Mouse (Mus musculus): ENCODE data around the gene Fntb.

Gene Fntb

DNA sequence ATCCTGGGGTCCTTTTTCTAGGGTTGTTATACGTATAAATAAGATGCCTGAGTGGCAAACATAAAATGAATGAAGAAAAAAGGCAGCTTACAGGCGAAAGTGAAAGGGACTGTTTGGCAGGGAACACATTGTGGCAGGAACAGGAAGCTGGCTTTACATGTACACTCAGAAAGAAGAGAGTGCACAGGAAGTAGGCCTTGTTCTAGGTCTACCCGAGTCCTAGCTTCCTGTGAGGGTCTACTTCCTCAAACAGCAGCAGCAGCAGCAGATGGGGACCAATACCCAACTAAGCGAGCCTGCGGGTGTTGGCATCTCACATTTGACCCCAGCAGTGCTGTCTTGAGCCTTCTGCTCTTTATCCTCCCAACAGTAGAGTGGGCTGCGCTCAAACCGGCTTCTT, 121.4 kb downstream of the Fntb start:
- DNase-seq (ENCODE audit: low read depth, low spot score): no peak

DNA sequence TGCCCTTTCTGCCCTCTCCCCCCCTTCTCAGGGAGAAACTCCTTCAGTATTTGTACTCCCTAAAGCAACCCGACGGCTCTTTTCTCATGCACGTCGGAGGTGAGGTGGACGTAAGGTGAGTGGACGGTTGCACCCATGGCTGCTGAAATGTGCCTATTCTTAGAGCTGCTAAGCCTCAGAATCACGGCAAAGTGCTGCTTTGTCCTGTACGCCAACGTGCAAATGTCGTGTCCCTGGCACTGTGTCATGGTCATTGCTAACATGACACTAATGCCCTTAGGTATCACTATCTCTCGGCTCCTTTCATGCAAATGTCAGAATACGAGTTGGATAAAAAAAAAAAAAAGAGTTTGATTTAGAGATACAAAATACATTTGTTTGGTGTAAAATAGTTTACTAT, 122.6 kb downstream of the Fntb start:
- DNase-seq (ENCODE audit: low read depth, low spot score): no peak

DNA sequence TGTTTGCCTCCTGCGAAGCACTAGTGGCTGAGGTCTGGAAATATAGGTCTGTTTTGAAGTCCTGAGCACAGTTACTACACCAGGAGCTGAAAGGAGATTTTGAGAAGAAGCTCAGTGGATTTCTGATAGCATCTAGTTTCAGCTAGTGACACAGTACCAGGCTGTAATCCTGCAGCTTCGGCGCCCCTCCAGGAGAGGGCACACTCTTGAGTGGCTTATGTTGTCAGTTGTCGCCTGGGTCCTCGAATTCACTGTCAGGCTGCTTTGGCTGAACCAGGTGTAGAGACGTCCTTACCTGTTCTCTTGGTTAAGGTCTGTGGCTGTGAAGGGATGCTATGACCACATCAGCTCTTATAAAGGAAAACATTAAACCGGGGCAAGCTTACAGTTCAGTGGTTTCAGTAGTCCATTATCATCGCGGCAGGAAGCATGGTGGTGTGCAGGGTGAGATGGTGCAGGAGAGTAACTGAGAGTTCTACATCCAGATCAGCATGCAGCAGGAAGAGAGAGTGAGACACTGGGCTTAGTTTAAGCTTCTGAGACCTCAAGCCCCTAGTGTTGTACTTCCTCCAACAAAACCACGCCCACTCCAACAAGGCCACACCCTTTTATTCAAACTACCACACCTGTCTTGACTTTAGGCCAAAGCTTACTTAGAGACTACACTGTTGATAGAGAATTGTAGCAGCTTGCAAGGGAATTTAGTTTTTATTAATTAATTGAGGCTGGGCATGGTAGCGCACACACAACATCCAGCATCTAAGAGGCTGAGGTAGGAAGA, 124.2 kb downstream of the Fntb start:
- no peak for DNase-seq (ENCODE audit: low read depth, low spot score)

DNA sequence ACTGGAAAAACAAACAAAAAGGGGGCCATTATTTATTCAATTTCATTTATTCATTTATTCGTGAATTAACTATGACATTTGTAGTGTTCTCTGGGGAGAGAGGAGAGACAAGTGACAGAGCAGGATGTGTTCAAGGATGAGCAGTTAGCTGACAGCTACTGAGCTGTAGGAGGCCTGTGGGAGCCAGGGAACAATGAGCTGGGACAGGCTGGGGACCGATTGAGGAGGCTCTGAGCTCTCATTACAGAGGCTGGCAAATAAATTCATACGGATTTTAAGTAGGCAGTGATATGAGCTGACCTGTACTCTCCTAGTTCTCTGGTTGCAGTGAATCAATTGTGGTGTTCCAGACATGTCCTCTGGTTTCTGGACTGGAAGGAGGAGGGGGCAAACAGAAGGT, 125.8 kb downstream of the Fntb start:
- DNase-seq (ENCODE audit: low read depth, low spot score): no peak

DNA sequence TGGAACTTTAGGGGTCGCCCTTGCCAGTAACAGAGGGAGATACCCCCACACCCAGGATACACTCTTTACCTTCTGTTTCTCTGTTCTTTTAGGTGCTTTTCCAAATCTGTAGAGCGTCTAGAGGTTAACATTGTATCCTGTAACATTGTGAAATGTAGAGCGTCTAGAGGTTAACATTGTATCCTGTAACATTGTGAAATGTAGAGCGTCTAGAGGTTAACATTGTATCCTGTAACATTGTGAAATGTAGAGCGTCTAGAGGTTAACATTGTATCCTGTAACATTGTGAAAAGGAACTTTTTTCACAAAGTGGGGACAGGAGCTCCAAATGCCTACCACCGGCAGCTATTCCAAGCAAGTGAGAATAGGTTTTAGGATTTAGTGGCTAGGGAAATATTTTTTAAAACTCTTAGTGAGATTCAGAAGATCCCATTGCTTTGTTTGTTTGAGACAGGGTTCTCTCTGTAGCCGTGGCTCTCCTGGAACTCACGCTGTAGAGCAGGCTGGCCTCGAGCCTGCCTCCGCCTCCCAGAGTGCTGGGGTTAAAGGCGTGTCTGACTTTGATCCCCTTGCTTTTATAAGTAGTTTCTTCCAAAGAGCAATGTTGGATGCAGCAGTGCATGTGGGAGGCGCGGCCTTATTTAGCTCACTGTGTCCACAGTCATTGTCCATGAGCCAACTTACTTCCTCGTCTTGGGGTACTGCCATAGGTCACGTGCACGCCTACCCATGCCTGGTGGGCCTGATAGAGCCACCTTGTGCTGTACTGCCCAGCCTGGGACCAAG, 127.7 kb downstream of the Fntb start:
- no peak for DNase-seq (ENCODE audit: low read depth, low spot score)

DNA sequence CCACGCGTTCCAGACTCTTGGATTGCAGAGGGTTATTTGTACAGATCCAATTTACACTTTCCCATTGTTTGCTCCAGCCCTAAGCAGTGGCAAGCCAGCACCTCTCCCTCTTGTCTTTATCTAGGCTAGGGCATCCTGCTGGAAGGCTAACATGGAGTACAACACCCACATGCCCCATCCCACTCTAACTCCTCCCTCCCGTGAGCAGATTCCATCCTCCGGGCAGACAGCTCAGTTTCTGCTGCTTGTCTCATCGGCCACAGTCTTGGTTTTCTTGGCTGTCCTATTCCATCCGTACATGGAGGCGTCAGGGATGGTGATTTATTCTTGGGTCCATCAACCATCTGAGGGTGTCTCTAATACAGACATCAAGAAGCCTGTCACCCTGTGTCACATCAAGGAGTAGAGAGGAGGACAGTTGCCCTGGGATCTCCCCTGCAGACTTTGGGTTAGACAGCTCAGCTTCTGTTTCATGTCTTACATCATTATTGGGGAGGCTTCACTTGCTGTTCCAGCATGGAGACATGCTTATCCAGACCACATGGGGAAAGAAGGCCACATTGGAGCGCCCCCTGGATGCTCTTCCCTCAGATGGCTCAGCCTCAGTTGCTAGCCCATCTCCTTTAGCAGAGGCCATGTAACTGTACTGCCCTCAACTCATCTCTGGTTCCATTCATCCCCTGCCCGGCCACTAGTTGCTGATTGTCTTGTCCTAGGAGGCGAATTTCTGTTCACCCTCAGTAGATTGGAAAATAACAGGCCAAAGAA, 129.6 kb downstream of the Fntb start:
- DNase-seq (ENCODE audit: low read depth, low spot score): no peak

DNA sequence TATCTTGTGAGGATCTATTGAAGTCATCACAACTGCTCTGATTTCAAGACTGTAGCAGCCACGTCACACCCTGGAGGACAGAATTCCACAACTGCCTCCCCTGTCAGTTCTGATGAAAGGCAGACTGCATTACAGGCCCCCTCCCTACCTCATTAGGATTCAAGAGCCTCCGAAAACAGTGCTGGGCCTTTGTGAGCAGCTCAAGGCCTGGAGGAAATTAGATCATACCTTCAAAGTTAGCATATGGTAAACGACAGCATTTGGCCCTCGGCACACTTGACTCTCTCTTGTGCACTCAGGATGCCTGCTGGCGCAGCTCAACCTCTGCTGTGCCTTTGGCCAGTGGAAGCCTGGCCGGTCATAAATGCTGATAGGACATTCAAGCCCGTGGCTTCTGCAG, 130.4 kb downstream of the Fntb start:
- DNase-seq (ENCODE audit: low read depth, low spot score): no peak

DNA sequence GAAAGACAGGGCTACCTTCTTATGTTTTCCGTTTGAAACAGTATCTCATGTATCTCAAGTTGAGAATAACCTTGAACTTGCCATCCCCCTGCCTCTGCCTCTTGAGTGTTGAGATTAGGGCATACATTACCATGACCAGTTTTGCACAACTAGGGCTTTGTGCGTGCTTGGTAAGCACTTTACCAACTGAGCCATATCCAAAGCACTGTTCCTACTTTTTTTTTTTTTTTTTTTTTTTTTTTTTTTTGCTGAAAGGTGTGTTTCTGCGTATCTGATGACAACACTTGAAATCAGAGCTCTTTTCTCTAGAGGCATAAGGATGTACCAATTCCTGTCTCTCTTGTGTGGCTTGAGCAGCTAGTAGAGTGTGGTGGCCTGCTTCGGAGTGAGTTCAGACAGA, 131.2 kb downstream of the Fntb start:
- no peak for DNase-seq (ENCODE audit: low read depth, low spot score)

DNA sequence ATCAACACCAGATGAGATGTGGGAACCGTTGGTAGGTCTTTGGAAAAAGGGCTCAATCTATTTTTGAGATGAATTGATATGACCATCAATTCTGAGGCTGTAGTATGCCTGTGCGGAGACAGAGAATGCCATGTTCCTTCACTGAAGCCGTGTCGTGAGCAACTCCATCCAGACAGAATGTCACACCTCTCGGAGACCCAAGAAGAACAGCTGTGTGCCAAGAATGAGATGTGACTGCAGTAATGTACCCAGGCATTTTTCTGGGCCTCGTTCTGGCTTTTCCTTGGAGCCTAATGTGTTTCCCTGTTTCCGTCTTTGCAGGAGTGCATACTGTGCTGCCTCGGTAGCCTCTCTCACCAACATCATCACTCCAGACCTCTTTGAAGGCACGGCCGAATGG, 131.6 kb downstream of the Fntb start:
- DNase-seq (ENCODE audit: low read depth, low spot score): no peak

DNA sequence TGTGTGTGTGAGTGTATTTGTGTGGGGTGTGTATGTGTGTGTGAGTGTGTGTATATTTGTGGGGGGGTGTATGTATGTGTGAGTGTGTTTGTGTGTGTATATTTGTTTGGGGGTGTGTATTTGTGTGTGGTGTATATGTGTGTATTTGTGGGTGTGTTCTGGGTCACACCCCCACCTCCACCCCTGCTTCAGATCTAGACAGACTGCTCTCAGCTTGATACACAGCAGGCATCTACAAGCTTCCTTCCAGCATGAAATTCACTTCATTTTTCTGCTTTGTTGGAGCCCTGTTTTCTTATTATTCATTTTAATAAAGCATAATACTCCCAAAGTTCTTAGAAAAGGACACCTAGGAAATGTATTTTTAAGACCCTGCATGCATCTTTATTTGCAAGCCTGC, 132.8 kb downstream of the Fntb start:
- no peak for DNase-seq (ENCODE audit: low read depth, low spot score)

DNA sequence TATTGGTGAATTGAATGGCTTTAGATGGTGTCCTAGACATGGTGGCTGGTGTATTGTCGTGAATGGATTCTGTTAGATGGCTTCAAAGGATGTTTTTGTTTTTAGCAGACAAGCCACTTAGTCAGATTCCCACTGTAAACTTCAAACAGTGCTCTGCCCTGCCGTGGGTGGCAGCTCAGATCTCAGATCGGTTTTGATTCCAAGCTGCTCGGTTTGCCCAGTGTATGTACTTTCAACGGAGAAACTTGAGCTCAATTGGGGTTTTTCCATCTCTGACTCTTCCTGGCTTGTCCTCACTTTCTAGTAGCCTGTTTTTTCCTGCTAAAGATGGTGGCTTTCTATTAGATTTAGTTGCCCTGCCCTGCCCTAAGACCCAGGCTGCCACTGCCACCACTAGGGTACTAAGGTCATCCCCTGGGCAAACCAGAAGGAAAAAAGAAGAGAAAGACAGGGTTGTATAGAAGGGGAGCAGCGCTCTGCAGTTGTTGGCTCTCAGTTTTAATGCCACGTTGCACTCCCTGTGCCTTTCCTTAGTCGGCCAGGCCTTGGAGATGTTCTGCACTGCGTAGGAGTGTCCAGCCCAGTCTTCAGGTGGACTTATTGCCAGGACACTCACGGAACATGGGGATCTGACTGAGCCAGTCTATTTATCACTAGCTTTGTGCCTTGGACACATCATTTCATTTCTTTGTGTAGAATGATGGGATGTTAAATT, 134.0 kb downstream of the Fntb start:
- DNase-seq (ENCODE audit: low read depth, low spot score): no peak

DNA sequence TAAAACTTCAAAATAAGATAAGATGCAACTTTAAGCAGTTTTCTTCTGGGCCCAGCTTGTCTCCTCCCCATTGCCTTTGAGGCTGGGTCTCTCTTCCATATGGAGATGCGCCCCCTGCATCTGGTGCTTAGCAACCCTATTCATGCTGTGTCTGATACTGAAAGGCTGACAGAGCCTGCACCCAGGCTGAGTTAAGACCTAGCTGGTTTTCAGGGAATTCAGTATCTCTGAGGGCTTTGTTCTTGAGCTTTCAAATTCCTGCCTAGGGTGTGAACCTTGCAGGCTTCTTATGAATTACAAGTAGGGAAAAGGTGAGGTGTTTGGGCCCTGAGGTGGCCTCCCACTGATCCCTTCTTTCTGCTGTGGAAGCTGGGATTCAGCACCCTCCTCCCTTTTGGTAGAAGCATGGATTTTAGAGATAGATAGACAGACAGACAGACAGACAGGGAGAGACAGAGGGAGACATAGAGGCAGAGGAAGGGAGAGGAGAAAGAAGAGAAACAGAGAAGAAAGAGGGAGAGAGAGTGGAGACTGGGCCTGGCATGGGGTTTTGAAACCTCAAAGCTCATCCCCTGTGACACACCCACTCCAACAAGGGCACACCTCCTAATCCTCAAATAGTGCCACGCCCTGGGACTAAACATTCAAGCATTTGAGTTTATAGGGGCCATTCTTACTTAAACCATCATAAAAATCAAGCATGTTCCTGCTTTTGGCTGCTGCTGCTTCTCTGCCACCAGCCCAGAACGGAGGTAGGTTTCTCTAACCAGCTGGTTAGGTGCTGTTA, 136.3 kb downstream of the Fntb start:
- no peak for DNase-seq (ENCODE audit: low read depth, low spot score)

DNA sequence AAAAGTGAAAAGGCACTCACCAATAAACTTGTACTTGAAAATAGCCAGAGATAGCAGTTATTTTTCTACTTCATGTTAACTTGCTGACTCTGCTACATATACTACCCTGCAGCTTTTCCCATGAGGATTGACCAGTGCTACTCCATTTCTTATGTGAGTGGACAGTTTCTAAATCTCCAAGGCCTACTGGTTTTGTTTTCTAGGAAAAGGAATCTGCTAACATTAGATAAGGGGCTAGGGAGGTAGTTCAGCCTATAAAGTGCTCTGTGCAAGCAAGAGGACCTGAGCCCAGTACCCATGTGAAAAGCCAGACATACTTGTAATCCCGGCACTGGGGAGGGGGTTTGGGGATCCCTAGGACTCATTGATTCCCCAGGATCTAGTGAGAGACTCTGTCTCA, 140.9 kb downstream of the Fntb start:
- no peak for DNase-seq (ENCODE audit: low read depth, low spot score)

DNA sequence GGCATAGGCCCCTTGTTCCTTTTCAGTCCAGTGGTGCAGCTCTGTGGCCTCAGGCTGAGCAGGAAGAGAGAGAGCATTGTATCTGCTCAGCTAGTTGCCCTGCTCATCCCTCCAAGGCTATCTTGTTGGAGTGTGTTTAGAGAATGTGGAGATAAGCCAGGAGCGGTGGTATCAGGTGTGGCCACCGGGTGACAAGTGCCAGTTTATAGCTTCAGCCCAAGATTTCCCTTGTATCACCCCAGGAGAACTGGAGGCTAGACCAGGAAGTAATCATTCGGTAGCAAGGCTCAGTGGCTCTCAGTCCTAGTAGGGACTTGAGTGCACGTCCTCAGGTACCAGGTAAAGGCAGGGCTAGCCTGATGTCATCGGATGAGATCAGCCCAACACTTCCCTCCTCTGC, 143.8 kb downstream of the Fntb start:
- no peak for DNase-seq (ENCODE audit: low read depth, low spot score)

DNA sequence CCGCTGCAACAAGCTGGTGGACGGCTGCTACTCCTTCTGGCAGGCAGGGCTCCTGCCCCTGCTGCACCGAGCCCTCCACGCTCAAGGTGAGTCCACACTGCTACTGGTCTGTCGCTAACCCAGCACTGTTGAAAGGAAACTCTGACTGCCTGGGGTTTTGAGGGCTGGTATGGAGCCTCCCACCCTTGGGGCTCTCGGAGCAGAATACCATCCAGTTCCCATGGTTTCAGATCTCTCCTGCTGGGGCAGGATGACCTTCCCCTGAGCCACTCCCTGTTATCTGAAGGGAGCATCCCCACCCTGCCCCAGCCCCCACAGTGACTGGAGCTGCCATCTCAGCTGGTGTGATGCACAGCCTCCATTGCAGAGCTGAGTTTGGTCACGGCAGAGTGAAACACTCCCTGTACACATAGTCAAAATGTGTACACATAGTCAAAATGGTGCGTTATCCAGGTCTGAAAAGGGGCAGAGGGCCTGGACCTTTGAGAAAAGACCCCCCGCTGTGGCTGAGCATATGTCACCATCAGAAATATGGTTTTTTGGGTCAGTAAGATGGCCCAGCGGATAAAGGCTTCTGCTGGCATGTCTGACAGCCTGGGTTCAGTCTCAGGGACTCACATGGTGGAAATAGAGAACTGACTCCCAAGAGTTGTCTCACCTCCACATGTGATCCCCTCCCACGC, 145.0 kb downstream of the Fntb start:
- no peak for DNase-seq (ENCODE audit: low read depth, low spot score)

DNA sequence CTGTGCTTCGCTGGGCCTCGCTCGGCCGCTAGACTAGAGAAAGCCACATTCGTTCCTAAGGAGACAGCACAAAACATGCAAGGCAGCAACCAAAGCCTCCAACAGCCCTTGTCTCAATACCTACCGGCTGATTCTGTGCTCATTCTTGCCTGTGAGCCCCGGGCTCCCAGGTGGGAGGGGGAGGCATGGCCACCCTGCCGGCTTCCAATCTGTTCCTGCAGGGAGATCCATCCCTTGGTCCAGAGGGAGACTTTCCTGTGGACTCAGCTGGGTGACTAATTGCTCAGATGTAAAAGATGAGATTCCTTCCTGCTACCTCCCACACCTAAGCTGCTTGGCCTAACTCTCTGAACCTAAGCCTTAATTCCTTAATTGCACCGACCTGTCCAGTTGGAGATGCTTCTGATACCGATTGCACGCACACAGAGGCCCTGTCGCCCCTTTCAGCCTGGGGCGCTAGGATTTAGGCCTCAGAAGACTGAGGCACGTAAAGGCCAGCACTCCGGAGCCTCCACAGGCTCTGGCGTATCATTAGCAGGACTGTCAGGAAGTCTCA, 145.9 kb downstream of the Fntb start:
- no peak for DNase-seq (ENCODE audit: low read depth, low spot score)

DNA sequence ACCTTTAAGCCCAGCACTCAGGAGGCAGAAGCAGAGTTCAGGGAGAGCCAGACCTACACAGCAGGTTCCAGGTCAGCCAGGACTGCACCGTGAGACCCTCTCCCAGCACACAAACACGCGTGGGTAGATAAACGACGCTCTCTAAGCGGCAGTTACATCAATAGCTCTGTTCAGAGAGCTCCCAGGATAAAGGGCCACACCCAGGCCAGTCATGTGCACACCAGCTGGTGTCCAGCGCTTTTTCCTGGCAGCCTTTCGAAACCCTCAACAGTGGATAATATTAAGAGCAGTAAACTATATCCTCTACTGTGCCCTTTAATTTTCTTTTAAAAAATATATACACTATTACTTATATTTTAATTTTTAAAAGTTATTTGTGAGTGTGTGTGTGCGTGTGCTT, 146.8 kb downstream of the Fntb start:
- no peak for DNase-seq (ENCODE audit: low read depth, low spot score)

DNA sequence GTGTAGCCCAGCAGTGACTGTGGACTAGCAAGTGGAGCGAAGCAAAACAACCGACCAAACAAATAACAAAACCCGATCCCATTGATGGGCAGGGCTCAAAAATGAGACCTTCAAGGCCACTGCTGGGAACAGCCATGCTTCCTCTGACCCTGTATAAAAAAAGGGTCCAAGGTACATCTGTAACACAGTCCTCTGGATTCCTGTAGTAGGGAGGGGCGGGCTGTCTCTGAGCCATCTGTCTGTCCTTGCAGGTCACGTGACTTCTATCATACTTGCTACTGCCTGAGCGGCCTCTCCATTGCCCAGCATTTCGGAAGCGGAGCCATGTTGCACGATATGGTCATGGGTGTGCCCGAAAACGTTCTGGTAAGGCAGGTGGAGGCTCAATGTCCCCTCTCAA, 150.8 kb downstream of the Fntb start:
- DNase-seq (ENCODE audit: low read depth, low spot score): no peak

DNA sequence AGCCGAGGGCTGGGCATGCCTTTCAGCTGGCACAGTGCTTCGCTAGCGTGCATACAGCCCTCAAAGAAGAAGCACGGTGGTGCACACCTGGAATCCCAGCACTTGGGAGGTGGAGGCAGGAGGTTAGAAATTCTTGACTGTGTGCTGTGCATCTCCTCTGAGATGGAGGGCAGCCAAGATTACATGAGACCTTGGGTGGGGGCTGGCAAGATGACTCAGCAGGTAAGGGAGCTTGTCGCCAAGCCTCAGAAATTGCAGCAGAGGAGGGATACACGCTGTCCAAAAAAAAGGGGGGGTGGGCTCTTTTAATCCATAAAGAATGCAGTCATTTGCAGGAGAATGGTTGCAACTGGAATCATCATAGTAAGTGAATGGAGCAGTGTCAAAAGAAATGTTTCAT, 152.7 kb downstream of the Fntb start:
- no peak for DNase-seq (ENCODE audit: low read depth, low spot score)

DNA sequence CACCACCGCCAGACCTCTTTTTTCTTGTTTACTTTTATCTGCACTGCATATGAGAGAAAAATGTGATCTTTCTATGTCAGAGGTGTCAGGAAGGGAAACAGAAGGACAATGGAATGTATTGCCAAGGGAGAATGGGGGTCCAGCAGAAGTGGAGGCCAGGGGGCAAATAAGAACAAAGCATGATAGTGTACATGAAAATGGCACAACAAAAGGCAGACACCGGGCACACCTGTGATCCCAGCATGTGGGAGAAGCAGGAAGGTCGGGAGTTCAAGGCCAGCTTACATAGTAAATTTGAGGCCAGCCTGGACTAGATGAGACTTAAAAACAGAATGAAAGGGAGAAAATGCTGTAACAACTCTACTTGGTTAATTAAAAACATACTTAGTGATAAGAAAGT, 153.5 kb downstream of the Fntb start:
- DNase-seq (ENCODE audit: low read depth, low spot score): no peak

Data from telencephalon, adult 2 months (tissue).